Mouse (Mus musculus) hindbrain, embryonic 15.5 days (tissue): ENCODE data around the gene L3mbtl3. TPM values are rescaled to one million over a fixed set of nuclear protein-coding genes. Genes with fewer than 3 reads are reported as not detected.

Source experiments
- ATAC-seq: fragments of 200-750 bp; cut with Nextera tagmentation; 2 replicates; pipeline ENCODE4 v1.8.0; 2017; ENCODE audit warnings: low read depth, moderate number of reproducible peaks, moderate TSS enrichment; ENCODE audit not compliant: low FRiP score
- H3K27ac ChIP-seq: fragments of 300-500 bp; sonication (generic); replicated peaks from 2 replicates; pipeline ENCODE4 v1.5.1; 2015; ENCODE audit warnings: mild to moderate bottlenecking, inconsistent platforms
- H3K27me3 ChIP-seq: fragments of 300-500 bp; sonication (generic); 2 replicates; pipeline ENCODE4 v1.6.1; 2015; ENCODE audit warnings: control low read depth, inconsistent platforms
- H3K36me3 ChIP-seq: fragments of 300-500 bp; sonication (generic); 2 replicates; pipeline ENCODE4 v1.6.1; 2015; ENCODE audit warnings: control low read depth, inconsistent platforms
- H3K4me1 ChIP-seq: fragments of 300-500 bp; sonication (generic); replicated peaks from 2 replicates; pipeline ENCODE4 v1.6.1; 2015; ENCODE audit warnings: control low read depth, inconsistent platforms
- H3K4me2 ChIP-seq: fragments of 300-500 bp; sonication (generic); 2 replicates; pipeline ENCODE4 v1.6.1; 2015; ENCODE audit warnings: moderate library complexity, mild to moderate bottlenecking, inconsistent platforms
- H3K4me3 ChIP-seq: fragments of 300-500 bp; sonication (generic); 2 replicates; pipeline ENCODE4 v1.5.1; 2015; ENCODE audit warnings: mild to moderate bottlenecking, inconsistent platforms
- H3K9ac ChIP-seq: fragments of 300-500 bp; sonication (generic); 2 replicates; pipeline ENCODE4 v1.6.1; 2015; ENCODE audit warnings: inconsistent platforms
- H3K9me3 ChIP-seq: fragments of 300-500 bp; sonication (generic); 2 replicates; pipeline ENCODE4 v1.6.1; 2016; ENCODE audit warnings: control low read depth, inconsistent platforms
- WGBS: fragments of 180-500 bp; shearing (Covaris S2); methylation state at CpG from one replicate; pipeline ENCODE4 v1.1.7; 2015; 5-methylcytosine and 5-hydroxymethylcytosine counted together
- polyA plus RNA-seq: library from polyadenylated mRNA; unstranded; fragments of >200 nt; fragmentation: Nextera tagmentation; extraction: Ambion mirVana; gene quantifications from 2 replicates; pipeline ENCODE4 v1.2.1, GENCODE M21; 2015

L3mbtl3 gene
- polyA plus RNA-seq, 1 experiment from 2014 or later = 24.5 TPM

DNA sequence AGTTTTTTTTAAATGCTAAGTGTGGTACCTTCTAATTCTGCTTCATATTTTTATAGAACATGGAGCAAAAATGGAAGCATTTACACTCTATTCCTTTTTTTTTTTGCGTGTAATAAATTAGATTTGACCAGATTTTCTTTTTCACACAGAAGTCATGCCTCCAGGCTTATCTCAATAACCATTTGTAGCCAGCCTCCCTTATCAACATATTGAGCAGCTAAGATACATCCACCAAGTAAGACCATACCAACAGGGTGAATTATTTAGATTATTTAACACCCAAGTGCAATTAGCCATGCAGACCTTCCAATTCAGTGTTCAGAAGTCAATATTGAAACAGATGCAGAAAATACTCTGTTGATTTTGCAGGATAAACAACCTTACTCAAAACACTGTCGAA, 10.8 kb downstream of the L3mbtl3 start:
- no peaks in the 10 kb centered on the region for H3K27me3 ChIP-seq
- H3K9ac ChIP-seq = no peak overlapping the region
- H3K9me3 ChIP-seq = no peaks in the 10 kb centered on the region
- H3K36me3 ChIP-seq = no peaks in the 10 kb centered on the region; the same call in 1 of the 2 replicates
- WGBS = 89% methylated on average over 2 of the region's 2 CpGs
- ATAC-seq = no peak
- H3K4me3 ChIP-seq = no peak overlapping the region
- no peak overlapping the region for H3K4me2 ChIP-seq
- no peak overlapping the region for H3K27ac ChIP-seq
- 0 out of 2 replicates have a peak, but pooled peaks cover 5% of the 10 kb centered on the region for H3K4me1 ChIP-seq

DNA sequence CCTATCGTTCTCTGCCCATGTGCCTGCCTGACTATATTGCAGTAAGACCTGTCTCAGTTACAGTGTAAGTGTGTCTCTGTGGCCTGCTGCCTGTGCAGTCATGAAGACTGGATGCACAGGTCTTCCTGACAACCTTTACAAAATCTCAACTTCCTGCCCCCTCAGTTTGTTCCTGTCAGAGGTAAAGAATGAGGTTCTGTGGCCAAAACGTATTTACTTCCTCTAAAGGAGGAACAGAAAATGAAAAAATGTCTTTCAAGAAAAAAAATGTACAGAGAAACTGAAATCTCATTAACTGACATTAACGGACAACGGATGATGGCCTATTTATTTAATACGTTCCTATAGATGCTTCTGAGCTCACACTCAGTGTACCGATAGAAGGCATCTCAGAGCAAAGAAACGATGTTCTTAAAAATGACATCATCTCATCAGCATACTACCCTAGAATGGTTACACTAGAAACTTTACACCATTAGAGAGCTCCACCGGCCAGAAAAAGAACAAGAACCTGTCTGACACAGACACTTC, 11.4 kb downstream of the L3mbtl3 start:
- ATAC-seq = no peak
- H3K27ac ChIP-seq = no peak overlapping the region
- H3K9ac ChIP-seq = no peak overlapping the region
- 78% methylated on average over 8 of the region's 8 CpGs for WGBS
- H3K4me3 ChIP-seq = no peak overlapping the region
- no peaks in the 10 kb centered on the region; the same call in 1 of the 2 replicates for H3K36me3 ChIP-seq
- no peaks in the 10 kb centered on the region for H3K27me3 ChIP-seq
- no peaks in the 10 kb centered on the region for H3K9me3 ChIP-seq
- H3K4me2 ChIP-seq = no peak overlapping the region
- H3K4me1 ChIP-seq = 0 out of 2 replicates have a peak, but pooled peaks cover 5% of the 10 kb centered on the region

DNA sequence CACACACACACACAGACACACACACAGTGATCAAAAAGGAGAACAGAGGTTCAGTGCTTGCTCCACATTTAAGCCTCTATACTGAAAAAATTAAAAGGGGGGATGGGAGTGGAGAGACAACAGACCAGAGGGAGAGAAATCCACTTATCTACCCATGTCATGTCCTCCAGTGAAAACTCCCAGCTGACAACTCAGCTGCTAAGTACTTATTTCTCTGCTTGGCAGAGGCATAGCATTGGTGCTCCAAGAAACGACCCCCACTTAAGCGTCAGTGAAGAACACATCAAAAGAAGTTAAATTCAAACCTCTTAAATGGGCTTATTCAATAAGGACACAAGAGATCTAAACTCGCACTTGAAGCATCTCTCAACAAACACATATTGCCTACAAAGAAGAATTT, 12.2 kb downstream of the L3mbtl3 start:
- WGBS = 57% methylated on average over 3 of the region's 3 CpGs
- Histone ChIP-seq H3K27ac (no peak overlapping the region), H3K4me2 (no peak overlapping the region), H3K27me3 (no peaks in the 10 kb centered on the region), H3K9me3 (no peaks in the 10 kb centered on the region), H3K36me3 (no peaks in the 10 kb centered on the region), H3K9ac (no peak overlapping the region), H3K4me3 (no peak overlapping the region), H3K4me1 (0 out of 2 replicates have a peak, but pooled peaks cover 5% of the 10 kb centered on the region)
- no peak for ATAC-seq

DNA sequence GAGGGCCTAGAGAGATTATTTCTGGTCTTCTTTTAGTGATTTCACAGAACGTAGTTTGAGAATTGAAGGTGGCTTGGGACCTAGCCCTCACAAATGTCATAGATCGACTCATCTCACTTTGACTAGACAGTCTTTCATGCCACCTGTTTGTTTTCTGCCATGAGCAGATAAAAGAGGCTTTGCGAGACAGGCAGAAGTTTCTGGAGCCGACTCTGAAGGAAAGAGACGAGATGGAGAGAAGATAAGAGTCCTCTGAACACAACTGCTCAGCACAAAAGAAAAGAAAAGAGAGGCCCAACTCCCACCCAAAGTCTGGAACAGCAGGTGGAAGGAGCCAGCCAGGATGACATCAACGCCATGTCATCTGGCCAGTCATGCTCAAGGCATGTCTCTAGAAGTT, 17.0 kb downstream of the L3mbtl3 start:
- Histone ChIP-seq H3K27me3 (no peaks in the 10 kb centered on the region), H3K4me1 (0 out of 2 replicates have a peak, but pooled peaks cover 5% of the 10 kb centered on the region), H3K9ac (no peak overlapping the region), H3K9me3 (no peaks in the 10 kb centered on the region), H3K4me3 (no peak overlapping the region), H3K36me3 (no peaks in the 10 kb centered on the region), H3K4me2 (no peak overlapping the region), H3K27ac (no peak overlapping the region)
- 91% methylated on average over 6 of the region's 6 CpGs for WGBS
- ATAC-seq = no peak

DNA sequence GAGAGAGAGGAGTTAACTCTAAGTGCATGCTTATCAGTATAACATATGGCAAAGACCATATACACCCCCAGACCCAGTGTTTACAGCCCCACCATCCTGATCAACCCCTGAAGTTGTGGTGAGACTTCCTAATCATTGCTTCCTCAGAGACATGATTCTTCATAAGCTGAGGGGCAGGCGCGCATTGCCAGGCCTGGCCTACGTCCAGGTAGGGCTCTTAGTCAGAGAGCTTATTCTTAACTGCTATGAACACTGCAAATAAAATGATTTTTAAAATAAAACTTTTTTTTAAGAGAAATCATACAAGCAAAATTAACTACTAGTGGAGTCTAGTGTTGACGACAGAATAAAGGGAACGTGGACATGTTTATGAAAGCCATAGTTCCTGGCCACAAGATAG, 17.5 kb downstream of the L3mbtl3 start:
- Histone ChIP-seq H3K9ac (no peak overlapping the region), H3K4me1 (0 out of 2 replicates have a peak, but pooled peaks cover under 1% of the 10 kb centered on the region), H3K4me3 (no peak overlapping the region), H3K27me3 (no peaks in the 10 kb centered on the region), H3K4me2 (no peak overlapping the region), H3K9me3 (no peaks in the 10 kb centered on the region), H3K27ac (no peak overlapping the region), H3K36me3 (no peaks in the 10 kb centered on the region)
- 95% methylated on average over 5 of the region's 5 CpGs for WGBS
- ATAC-seq = no peak

GRCm38 (mm10) chr10:26353781-26354180, 22.0 kb downstream of the L3mbtl3 start:
- ATAC-seq = no peak
- no peaks in the 10 kb centered on the region for H3K27me3 ChIP-seq
- no peaks in the 10 kb centered on the region for H3K9me3 ChIP-seq
- H3K4me2 ChIP-seq = no peak overlapping the region
- H3K4me1 ChIP-seq = no peaks in the 10 kb centered on the region
- H3K4me3 ChIP-seq = no peak overlapping the region
- WGBS = 57% methylated on average over 4 of the region's 4 CpGs
- H3K27ac ChIP-seq = no peak overlapping the region
- peaks cover 5% of the 10 kb centered on the region; the same call in 1 of the 2 replicates for H3K36me3 ChIP-seq
- no peak overlapping the region for H3K9ac ChIP-seq

GRCm38 (mm10) chr10:26351129-26351738, 24.5 kb downstream of the L3mbtl3 start:
- Histone ChIP-seq H3K4me1 (no peaks in the 10 kb centered on the region), H3K9ac (no peak overlapping the region), H3K27ac (no peak overlapping the region), H3K4me3 (no peak overlapping the region), H3K36me3 (peaks cover 5% of the 10 kb centered on the region; the same call in 1 of the 2 replicates), H3K4me2 (no peak overlapping the region), H3K27me3 (no peaks in the 10 kb centered on the region), H3K9me3 (no peaks in the 10 kb centered on the region)
- 93% methylated on average over 7 of the region's 7 CpGs for WGBS
- no peak for ATAC-seq

DNA sequence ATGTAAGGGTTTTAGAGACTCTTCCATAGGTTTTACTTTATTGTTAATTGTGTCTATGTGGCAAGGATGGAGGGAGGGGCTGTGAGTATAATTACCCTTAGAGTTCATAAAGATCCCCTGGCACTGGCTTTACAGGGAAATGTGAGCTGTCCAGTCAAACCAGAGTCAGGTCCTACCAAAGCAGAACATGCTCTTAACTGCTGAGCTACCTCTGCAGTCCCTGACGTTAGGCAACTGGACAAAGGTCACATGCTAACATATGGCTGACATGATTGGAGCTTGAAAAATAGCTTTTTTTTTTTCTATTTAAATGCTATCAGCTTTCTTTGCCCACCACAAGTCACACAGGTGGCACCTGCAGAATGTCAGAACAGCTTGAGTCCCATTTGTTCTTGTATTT, 25.6 kb downstream of the L3mbtl3 start:
- H3K9me3 ChIP-seq = no peaks in the 10 kb centered on the region
- H3K27ac ChIP-seq = no peak overlapping the region
- WGBS = 89% methylated on average over 1 of the region's 1 CpGs
- no peak for ATAC-seq
- no peak overlapping the region for H3K9ac ChIP-seq
- H3K27me3 ChIP-seq = no peaks in the 10 kb centered on the region
- H3K36me3 ChIP-seq = peaks cover 5% of the 10 kb centered on the region; the same call in 1 of the 2 replicates
- H3K4me2 ChIP-seq = no peak overlapping the region
- no peak overlapping the region for H3K4me3 ChIP-seq
- H3K4me1 ChIP-seq = no peaks in the 10 kb centered on the region

- Histone ChIP-seq H3K36me3 (peaks cover 13% of the 10 kb centered on the region), H3K4me2 (no peak overlapping the region), H3K9ac (no peak overlapping the region), H3K9me3 (no peaks in the 10 kb centered on the region), H3K4me1 (no peaks in the 10 kb centered on the region), H3K27me3 (no peaks in the 10 kb centered on the region), H3K27ac (no peak overlapping the region), H3K4me3 (no peak overlapping the region)
- no peak for ATAC-seq
- WGBS = 38% methylated on average over 7 of the region's 7 CpGs
These were observed 28.2 kb downstream of the L3mbtl3 start for GRCm38 (mm10) chr10:26347614-26348013.

GRCm38 (mm10) chr10:26345879-26346278, 29.9 kb downstream of the L3mbtl3 start:
- Histone ChIP-seq H3K4me2 (no peak overlapping the region), H3K4me3 (no peak overlapping the region), H3K9me3 (no peaks in the 10 kb centered on the region), H3K36me3 (peaks cover 20% of the 10 kb centered on the region), H3K27me3 (no peaks in the 10 kb centered on the region), H3K9ac (no peak overlapping the region), H3K4me1 (no peaks in the 10 kb centered on the region), H3K27ac (no peak overlapping the region)
- ATAC-seq = no peak
- 92% methylated on average over 1 of the region's 1 CpGs for WGBS

DNA sequence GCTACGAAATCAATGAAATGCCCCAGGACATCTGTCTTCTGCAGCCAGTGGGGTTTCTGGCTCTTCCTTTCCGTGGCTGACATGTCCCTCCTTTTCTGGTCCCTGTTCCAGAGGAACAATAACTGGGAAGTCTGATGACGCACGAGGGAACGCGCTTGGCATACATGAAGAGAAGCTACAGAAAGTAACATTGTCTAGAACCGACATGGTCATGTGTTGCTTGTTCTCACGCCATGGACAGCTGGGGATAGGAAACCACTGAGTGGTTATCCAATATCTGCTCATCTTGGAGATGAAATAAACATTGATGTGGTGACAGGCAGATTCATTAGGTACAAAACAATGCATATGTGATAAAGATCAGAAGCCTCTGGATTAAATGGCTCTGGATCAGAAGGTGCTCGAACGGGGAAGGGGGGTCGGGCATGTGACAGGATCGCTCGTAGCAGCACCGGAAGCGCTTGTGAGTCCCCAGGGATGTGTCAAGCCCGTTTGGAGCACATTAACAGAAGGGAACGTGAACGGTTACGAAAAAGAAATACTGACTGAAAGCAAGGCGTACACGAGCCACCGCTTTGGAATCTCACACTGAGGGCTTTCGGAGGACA, 37.8 kb downstream of the L3mbtl3 start:
- no peak for ATAC-seq
- 74% methylated on average over 23 of the region's 23 CpGs for WGBS
- Histone ChIP-seq H3K27me3 (no peaks in the 10 kb centered on the region), H3K4me3 (no peak overlapping the region), H3K4me1 (no peaks in the 10 kb centered on the region), H3K27ac (no peak overlapping the region), H3K9me3 (no peaks in the 10 kb centered on the region), H3K9ac (no peak overlapping the region), H3K36me3 (peaks cover 40% of the 10 kb centered on the region), H3K4me2 (no peak overlapping the region)

- ATAC-seq = no peak
- no peak overlapping the region for H3K4me2 ChIP-seq
- no peaks in the 10 kb centered on the region for H3K9me3 ChIP-seq
- H3K27ac ChIP-seq = no peak overlapping the region
- H3K36me3 ChIP-seq = peaks cover 18% of the 10 kb centered on the region; the same call in 1 of the 2 replicates
- WGBS = 54% methylated on average over 5 of the region's 5 CpGs
- no peak overlapping the region for H3K4me3 ChIP-seq
- no peak overlapping the region for H3K9ac ChIP-seq
- H3K4me1 ChIP-seq = 0 out of 2 replicates have a peak, but pooled peaks cover 7% of the 10 kb centered on the region
- no peaks in the 10 kb centered on the region for H3K27me3 ChIP-seq
These were observed 41.8 kb downstream of the L3mbtl3 start for GRCm38 (mm10) chr10:26333966-26334365.
